Mouse (Mus musculus) left cerebral cortex, postnatal 14 days (tissue): ENCODE measurements at regions not wholly inside any gene's neighbourhood (a gene's known extent, or its start where the extent isn't known, plus 50 kb on each side); places are given as distances from the start of the nearest gene placed in this dataset.

Experiments
- DNase-seq, 2 experiments: peaks; one replicate each; pipeline ENCODE4 v3.0.0; 2021 to 2022; ENCODE audit warnings: low spot score in 2 of 2, mixed read lengths in 1 of 2
- intact Hi-C: fragments of 180-260 bp; cut with DNase I; formaldehyde crosslinking; loops from one replicate; pipeline ENCODE4 v1.15.1; 2025

DNA sequence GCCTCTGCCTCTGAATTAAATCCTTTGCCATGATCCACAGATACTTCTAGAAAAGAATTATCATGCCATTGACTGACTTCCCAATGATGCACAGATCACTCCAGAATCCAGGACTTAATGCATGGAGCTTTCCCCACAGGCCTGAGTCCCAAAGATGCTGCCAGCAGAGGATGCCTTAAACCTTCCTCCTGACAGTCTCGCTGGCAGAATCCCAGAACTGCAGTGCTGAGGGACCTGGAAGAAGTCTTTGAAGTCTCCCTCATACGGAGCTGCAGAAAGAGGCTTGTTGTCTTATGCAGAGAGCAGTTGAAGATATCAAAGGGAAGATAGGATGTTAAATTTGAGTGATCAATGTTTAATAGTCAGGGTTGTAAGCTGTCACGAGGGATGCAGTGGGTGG is 233.8 kb upstream of the Zmiz1 start:
- DNase-seq = no peak
- intact Hi-C loops = loop anchor here (5.0 kb wide), 1 partner anchor 232 kb away; the partner anchor contains the start of gene Zmiz1

DNA sequence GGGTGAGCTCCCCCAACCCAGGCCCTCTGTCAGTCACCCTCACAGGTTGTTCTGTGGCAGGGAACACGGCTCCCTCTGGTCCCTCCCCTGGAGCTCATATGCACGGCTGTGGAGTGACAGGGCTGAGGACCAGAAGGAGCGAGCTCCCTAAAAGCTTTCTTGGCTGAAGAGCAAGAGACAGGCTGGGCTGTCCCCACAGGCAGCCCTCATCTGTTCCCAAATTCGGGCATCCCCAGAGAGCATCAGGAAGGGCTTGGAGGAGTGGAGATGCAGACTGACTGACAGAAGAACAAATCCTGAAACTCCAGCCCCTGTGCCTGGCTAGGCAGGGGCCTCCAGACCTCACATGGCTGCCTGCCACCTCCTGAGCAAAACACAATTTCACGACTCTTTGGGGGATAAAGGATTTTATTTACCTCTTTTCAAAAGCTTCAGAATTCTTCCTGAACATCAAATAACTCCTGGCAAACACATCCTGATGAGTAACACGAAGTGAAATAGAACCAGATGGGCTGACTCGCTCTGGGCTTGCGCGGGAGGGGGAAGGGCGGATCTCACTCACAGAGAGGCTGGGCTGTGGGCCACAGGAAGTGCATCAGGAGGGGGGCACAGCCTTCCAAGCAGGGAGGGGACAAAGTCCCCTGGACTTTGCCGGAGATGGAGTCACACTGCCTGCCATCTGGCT is 232.7 kb upstream of the Zmiz1 start:
- DNase-seq = peak; percentile 82 to 90
- intact Hi-C loops = loop anchor here (5.0 kb wide), 1 partner anchor 231 kb away; the partner anchor contains the start of gene Zmiz1

DNA sequence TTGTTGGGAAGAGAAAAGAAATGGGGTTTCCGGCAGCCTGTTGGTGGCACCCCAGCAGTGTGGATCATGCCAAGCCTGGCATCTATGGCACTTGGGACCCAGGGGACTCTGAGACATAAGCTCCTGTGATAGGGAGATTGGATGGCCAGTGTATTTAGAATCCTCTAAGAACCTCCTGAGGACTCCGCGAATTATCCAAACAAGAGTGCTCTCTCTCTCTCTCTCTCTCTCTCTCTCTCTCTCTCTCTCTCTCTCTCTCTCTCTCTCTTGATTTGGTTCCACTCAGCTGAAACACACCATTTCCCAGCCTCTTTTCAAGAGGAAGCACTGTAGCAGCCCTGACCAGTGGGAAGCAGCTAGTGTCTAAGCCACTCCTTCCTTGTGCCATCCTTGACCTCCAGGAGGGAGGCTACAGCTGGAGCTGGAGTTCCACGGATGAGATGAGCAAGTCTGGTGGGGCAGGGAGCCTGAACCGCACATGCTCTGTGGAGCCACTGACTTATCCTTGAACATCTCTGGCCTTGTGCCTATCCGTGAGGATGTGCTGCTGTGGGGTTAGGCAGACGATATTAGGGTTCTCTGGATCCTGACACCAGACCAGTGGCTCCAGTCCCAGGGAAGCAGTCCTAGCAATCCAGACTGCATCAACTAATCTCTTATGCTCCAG is 232.0 kb upstream of the Zmiz1 start:
- DNase-seq = no peak
- intact Hi-C loops = loop anchor here (5.0 kb wide), 1 partner anchor 230 kb away; the partner anchor contains the start of gene Zmiz1

DNA sequence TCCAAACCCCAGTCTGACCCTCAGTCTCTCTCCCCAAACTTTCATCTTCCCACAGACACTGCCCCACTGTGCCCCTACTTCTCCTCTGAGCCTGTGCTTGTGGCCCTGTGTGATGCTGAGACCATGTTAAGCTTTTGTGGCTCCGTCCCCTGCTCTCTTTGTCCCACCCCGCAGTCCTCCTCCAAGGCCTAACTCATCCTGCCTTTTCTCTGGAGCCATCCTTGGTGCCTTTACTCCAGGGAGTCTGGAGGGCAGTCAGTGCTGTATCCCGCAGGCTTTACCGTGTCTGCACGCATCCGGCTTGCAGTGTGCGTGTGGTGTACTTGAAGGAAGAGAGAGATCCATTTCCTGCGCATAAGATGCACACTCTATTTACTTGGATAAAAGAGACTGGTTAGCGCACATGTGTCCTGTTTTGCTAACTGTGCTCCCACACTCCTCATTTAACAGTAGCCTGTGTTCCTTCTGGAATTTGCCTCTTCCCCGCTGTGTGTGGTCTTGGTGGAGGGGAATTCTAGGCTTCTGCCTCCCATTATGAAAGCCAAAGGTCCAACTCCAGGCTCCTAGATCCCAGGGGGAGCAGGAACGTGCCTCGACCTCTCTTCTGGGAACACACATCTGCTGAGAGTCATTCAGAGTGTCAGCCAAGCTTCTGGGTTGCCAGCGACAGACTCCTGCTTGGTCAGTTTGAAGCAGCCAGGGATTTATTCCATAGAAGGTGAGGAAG is 230.5 kb upstream of the Zmiz1 start:
- intact Hi-C loops = loop anchor here (5.0 kb wide), 1 partner anchor 229 kb away; the partner anchor contains the start of gene Zmiz1
- no peak for DNase-seq

DNA sequence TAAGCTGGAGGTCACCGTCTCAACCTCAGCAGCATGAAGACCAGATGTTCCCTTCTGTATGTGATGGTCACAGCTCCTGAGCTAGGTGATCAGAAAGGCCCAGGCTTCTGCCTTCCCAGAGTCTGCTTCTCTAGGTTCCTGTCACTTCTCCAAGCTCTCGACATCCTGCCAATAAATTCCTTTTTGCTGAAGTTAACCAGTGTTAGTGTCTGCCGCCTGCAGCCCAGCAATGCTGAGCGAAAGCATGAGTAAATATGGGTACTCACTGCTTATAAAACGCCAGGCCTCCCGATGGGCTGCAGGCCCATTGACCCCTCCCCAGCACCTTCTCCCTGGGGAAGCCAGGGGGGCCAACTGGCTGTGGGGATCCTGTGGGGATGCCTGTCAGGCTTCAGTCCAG is 229.4 kb upstream of the Zmiz1 start:
- peak in 1 of 2 experiments; percentile 31 for DNase-seq
- intact Hi-C loops = loop anchor here (5.0 kb wide), 1 partner anchor 228 kb away; the partner anchor contains the start of gene Zmiz1

DNA sequence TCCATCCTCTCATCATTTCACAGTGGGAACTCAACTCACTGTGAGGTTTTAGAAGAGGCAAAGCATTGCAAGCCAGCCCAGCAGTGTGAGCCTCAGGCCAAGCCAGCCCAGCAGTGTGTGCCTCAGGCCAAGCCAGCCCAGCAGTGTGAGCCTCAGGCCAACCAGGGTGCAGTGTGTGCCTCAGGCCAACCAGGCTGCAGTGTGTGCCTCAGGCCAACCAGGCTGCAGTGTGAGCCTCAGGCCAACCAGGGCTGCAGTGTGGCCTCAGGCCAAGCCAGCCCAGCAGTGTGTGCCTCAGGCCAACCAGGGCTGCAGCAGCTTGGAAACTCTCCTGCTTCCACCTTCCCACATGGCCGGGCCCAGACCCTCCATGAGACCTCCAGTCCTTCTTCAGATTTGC is 227.1 kb upstream of the Zmiz1 start:
- no peak for DNase-seq
- intact Hi-C loops = no loop called here

DNA sequence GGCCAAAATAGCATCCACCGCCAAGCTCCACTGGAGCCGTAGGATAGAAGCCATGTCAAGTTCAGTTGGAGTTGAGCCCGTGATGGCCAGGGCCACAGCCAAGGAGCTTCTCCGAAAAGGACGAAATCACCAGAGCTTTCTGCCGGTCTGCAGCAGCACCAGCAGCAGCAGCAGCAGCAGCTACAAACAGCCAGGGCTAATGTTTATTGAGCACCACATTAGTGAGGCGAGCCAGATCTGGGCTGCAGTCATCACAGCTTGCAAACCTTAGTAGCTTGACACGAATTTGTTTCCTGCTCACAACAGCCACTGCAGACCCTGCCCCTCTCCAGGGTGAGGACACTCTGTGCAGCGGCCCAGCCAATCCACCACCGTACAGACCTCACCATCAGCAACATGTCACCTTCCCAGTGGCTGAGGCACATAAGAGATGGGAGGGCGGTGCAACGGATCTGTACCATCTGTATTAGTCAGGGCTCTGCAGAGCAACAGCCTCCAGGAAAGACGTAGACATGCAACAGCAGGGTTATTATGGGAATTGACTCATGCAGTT is 222.5 kb upstream of the Zmiz1 start:
- DNase-seq = peak; percentile 34 to 57
- intact Hi-C loops = no loop called here

DNA sequence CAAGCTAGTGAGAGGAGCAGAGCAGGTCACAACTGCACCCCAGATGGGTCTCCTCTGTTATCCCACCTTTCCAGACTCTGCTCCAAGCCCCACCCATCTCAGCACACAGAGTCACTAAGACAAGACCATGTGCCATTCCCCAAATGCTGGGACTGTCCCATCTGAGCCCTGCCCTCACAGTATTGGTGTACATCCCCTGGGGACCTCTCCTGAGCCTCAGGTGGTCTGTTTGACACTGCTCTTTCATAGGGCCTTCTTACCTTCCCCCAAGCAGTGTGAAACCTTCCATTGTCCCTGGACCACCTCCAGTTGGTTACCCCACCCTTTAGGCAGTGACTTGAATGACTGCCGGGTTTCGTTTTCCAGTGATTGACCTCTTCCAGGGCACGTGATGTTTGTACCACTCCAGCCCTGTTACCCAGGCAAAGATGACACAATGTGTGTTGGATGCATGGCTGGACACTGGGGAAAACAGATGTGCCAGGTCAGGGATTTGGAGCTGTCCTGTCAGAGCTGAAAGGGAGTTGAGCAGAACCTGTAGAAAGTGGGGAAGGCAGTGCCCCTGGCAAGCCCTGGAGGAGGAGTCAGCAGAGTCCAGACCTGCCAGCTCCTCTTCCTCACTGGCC is 219.5 kb upstream of the Zmiz1 start:
- DNase-seq = no peak
- intact Hi-C loops = no loop called here

DNA sequence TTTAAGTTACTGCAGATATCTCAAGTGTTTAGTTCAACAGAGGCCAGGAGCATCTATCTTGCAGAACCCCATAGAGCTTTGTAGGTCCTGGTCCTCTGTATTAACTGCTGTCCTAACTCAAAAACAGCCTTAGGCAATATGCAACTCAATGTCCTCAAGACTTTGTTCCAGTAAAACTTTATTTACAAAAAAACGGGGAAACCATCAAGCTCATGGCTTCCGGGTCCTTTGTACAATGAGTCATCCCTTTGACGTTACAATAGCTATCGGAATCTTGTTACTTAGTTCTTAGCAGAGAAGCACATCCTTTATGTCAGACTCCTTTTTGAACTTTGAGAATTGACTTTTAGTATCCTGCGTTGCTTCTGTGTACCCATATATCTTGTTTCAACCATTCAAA is 216.2 kb upstream of the Zmiz1 start:
- no peak for DNase-seq
- intact Hi-C loops = no loop called here

DNA sequence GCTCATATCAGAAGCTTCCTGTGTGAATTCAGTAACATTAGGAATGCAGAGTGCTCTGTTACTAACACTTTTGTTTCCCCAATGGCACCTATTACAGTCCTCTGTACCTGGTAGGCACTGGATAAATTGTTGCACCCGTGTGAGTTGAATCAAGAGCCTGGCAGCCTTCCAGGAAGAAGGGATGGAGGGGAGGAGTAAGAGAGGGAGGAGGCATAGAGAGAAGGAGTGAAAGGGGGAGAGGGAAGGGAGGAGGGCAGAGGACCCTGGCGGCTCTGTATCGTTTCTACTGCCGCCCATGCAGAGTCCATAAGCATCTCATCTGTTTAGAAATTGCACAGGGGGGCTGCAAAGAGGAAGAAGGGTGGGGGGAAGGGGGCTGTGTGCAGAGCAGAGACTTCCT is 215.7 kb upstream of the Zmiz1 start:
- intact Hi-C loops = no loop called here
- DNase-seq = no peak

DNA sequence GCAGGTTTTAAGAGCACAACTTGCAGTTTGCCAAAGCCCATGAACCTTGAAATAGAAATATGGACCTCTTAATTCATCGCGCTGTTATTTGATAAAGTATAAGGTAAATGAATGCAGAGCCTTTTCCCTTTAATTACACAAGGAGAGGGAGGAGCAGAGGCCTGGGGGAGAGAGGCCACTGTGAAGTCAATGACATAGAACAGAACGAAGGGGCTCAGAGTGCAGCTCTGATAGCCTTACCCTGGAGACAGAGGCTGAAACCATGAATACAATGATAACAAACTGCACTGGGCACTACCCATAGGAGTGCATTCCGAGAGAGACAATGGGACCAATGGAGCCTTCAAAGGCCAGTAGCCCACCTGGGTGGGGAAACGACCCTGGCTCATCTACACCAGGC is 215.3 kb upstream of the Zmiz1 start:
- intact Hi-C loops = no loop called here
- DNase-seq = no peak

DNA sequence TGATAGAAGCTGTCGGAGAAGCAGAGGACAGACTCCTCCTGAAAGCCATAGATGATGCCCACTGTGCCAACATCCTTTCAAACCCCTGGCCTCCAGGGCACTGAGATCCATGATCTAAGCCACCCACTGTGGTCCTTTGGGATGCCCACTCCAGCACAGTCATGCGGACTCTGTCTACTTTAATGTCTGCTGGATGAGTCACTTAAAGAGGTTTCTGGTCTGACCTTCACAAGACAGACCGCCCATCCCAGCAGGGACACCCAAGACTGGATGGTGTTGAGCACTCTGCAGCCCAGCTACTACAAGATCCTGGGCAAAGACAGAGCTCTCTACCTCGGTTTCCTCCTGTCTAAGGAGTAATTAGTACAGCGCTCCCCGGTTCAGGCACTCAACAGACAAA is 214.1 kb upstream of the Zmiz1 start:
- intact Hi-C loops = no loop called here

DNA sequence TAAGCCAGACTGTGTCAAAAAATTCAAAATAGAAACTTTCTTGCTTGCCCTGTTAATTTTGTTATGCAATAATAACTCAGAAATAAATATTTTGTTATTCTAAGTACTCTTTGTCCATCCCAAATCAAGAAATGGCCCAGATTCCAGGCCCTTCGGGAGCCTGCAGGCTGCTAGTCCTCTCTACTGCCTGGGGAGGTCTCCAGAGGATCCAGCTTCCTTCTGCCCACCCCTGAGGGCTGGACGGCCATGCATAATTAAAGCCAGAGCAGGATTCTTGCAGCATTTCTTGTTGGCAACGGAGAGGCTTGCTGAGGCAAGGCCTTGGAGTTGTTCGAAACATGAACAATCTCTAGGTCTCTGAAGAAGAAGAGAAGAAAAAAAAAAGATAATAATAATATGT is 213.3 kb upstream of the Zmiz1 start:
- DNase-seq = no peak
- intact Hi-C loops = no loop called here

More for the DNA sequence above, 214.1 kb upstream of the Zmiz1 start:
- DNase-seq = no peak

DNA sequence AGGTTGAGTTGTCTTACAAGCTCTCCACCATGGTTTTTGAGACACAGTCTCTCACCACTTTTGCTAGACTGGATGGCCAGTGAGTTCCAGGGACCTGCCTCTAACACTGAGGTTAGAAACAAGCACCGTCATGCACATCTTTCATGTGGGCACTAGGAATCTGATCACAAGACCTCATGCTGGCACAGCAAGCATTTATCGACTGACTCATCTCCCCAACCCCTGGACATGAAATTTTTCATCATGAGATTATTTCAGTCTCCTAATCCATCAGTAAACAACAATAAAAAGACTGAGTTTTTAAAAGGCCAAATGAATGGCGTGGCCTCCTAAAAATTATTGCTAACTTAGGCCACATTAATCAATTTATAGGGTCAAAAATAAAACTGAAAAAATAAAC is 210.0 kb upstream of the Zmiz1 start:
- intact Hi-C loops = no loop called here
- no peak for DNase-seq

DNA sequence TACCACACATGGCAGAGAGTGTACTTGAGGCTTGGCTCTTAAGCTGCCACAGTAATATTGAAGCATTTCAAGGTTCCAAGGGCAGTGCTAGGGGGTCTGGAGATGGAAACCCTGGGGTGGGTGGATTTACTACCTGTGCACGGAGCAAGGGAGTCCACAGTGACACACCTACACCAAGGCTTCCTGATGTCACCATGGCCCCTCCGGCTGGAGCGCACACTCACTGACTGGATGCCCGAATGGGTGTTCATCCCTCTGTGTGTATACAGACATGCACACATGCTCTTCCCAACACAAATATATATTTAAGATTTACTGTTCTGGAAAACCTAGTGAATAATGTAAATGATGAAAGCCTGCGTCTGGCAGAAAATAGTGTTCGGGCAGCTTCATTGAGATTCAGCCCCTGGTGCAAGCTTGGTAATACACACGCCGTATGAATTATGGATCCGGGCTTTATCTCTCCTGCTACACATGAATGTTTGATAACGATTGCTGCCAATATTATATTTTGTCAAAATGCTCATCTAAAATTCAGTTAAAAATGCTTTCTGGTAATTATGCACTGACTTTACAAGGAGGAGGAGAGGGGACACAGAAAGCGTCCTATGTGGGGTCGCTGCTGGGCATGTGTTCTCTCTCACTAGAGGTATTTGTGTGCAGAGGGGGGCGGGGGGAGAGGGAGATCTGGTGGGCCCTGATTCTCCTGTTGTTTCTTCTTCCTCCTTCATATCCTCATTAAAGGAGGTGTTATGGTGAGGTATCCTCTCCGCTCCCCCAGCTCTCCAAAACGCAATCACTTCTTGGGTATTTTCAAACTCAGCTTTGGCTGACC is 205.8 kb upstream of the Zmiz1 start:
- intact Hi-C loops = no loop called here
- no peak for DNase-seq

DNA sequence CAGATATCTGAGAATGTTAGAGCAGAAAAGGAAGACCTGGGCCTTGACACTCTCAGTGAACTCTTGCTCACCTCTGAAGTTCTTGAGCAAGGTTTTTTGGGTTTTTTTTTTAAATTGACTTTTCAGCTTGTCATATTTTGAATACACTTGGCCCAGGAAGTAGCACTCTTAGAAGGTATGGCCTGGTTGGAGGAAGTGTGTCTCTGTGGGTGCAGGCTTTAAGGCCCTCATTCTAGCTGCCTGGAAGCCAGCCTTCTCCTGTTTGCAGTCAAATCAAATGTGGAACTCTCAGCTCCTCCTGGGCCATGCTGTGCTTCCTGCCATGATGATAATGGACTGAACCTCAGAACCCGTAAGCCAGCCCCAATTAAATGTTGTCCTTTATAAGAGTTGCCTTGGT is 195.9 kb upstream of the Zmiz1 start:
- DNase-seq = no peak
- intact Hi-C loops = no loop called here

DNA sequence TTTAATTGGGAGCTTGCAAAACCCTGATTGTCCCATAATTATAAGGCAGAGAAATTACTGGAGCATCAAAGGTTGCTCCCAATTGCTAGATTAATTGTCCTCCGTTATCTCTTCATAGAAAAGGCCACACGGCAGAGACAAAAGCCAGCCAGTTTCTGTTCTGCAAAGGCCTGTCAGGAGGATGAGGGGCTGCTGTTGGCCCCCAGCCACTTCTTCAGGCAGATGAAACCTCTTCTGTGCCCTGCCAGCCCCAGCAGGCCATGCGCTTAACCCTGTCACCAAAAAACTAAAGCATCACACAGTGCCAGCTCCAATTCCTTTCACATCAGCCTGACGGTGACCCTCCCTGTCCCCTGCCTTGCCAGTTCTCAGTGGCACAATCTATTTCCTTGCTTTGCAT is 192.1 kb upstream of the Zmiz1 start:
- no peak for DNase-seq
- intact Hi-C loops = no loop called here

DNA sequence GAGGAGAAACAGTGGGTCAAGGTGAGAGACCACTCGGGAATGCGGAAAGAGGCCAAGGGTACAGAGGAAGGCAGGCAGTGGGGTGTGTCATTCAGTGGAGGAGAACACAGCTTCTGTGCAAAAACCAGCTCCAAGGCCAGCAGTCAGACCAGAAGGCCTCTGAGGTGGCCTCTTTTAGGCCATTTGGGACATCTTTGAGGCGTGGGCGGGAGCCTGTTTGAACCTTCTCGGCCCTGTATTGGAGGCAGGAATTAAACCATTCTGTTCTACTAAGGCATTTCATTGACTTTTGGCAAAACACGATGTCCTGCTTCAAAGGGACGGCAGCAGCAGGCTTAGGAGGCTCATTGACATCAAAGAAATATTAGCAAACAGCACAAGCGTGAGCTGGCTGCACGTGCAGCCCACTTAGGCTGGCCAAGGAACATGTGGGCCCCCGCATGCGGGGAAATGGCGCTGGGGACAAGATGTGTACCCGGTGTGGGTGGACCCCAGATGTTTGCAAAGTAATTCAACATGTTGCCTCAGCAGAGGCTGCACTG is 190.8 kb upstream of the Zmiz1 start:
- intact Hi-C loops = no loop called here

More for the DNA sequence above, 190.8 kb upstream of the Zmiz1 start:
- peak in 1 of 2 experiments; percentile 12 for DNase-seq
